Mouse (Mus musculus) kidney, embryonic 15.5 days (tissue): ENCODE data around the gene Stat5a. TPM values are rescaled to one million over a fixed set of nuclear protein-coding genes. Genes with fewer than 3 reads are reported as not detected.

Experiments used
- polyA plus RNA-seq: library from polyadenylated mRNA; unstranded; fragments of >200 nt; fragmentation: Nextera tagmentation; extraction: Ambion mirVana; gene quantifications from 2 replicates; pipeline ENCODE4 v1.2.1, GENCODE M21; 2015

Gene Stat5a
- polyA plus RNA-seq, 1 experiment from 2014 or later: 3.1 TPM

Other genes starting within 250 kb of the Stat5a start
- gene Nkiras2, start 240.1 kb upstream of the Stat5a start, polyA plus RNA-seq: 59.7 and 63.5 TPM in 2 replicates
- gene Dnajc7, start 239.2 kb upstream of the Stat5a start, polyA plus RNA-seq: 238 and 241 TPM in 2 replicates
- 0.27 and 0.40 TPM in 2 replicates for gene Zfp385c, start 166.9 kb upstream of the Stat5a start, polyA plus RNA-seq
- 2.8 and 3.6 TPM in 2 replicates for gene Dhx58, start 155.1 kb upstream of the Stat5a start, polyA plus RNA-seq
- gene Kat2a, start 146.9 kb upstream of the Stat5a start, polyA plus RNA-seq: 60.9 and 68.1 TPM in 2 replicates
- gene Hspb9, start 145.5 kb upstream of the Stat5a start, polyA plus RNA-seq: 0.27 TPM in 1 of 2 replicates, not detected in the other
- gene Rab5c, start 121.1 kb upstream of the Stat5a start, polyA plus RNA-seq: 29.5 and 32.3 TPM in 2 replicates
- 0.10 TPM in 1 of 2 replicates, not detected in the other for gene Kcnh4, start 99.4 kb upstream of the Stat5a start, polyA plus RNA-seq
- not detected in 2 replicates for gene Hcrt, start 96.4 kb upstream of the Stat5a start, polyA plus RNA-seq
- gene Ghdc, start 88.4 kb upstream of the Stat5a start, polyA plus RNA-seq: 6.7 and 7.9 TPM in 2 replicates
- gene Stat5b, start 8.6 kb upstream of the Stat5a start, polyA plus RNA-seq: 19.6 and 19.9 TPM in 2 replicates
- 44.8 and 45.1 TPM in 2 replicates for gene Stat3, start 80.2 kb downstream of the Stat5a start, polyA plus RNA-seq
- gene Cavin1, start 111.5 kb downstream of the Stat5a start, polyA plus RNA-seq: 131 and 150 TPM in 2 replicates
- 36.1 and 46.0 TPM in 2 replicates for gene Atp6v0a1, start 150.1 kb downstream of the Stat5a start, polyA plus RNA-seq
- 16.8 TPM in 2 replicates for gene Naglu, start 210.7 kb downstream of the Stat5a start, polyA plus RNA-seq
- gene Hsd17b1, start 219.1 kb downstream of the Stat5a start, polyA plus RNA-seq: 0.19 and 0.24 TPM in 2 replicates
- 46.3 and 46.7 TPM in 2 replicates for gene Coasy, start 223.2 kb downstream of the Stat5a start, polyA plus RNA-seq
- gene Mlx, start 227.9 kb downstream of the Stat5a start, polyA plus RNA-seq: 44.9 and 46.9 TPM in 2 replicates
- gene Psmc3ip, start 236.1 kb downstream of the Stat5a start, polyA plus RNA-seq: 37.3 and 38.0 TPM in 2 replicates